Mouse (Mus musculus): ENCODE measurements at regions not wholly inside any gene's neighbourhood (a gene's known extent, or its start where the extent isn't known, plus 50 kb on each side); places are given as distances from the start of the nearest gene placed in this dataset.
A peak's percentile ranks its signal among the peaks of the same experiment; 100 is the strongest.
"Not testable (repeated sequence)": the region's sequence is repeated elsewhere in the genome, so short reads cannot be mapped to it uniquely, and the experiment has no call there.

- H3K4me2 ChIP-seq (ENCODE audit: low read depth, low read length); H3K36me3 ChIP-seq (replicated peaks; ENCODE audit: control insufficient read depth, insufficient read depth, low read depth, low read length): not testable (repeated sequence)
Measured at GRCm38 (mm10) chr10:81996742-81997536, 51.0 kb upstream of the Zfp873 start.

More at GRCm38 (mm10) chr10:81996742-81997536, 51.0 kb upstream of the Zfp873 start:
- not testable (repeated sequence) for H3K4me1 ChIP-seq (ENCODE audit: control insufficient read depth, insufficient read depth, low read length); H3K9me3 ChIP-seq (replicated peaks; ENCODE audit: control insufficient read depth, low read length); H3K27ac ChIP-seq (replicated peaks; ENCODE audit: low read depth, low read length); H3K9ac ChIP-seq (replicated peaks; ENCODE audit: low read length); H3K27me3 ChIP-seq (ENCODE audit: control insufficient read depth, insufficient read depth, low read length)
- 2% methylated on average over 11 of the region's 48 CpGs for WGBS
- peak; percentile 85 for DNase-seq (ENCODE audit: low spot score)
- peak; percentile 100 for ATAC-seq (replicated peaks; ENCODE audit: insufficient number of reproducible peaks, low FRiP score, low TSS enrichment, low read depth)
- peak overlapping the region; percentile 22 for H3K4me3 ChIP-seq (ENCODE audit: low read depth, low read length)

Measured in embryonic facial prominence, embryonic 11.5 days (tissue).